Mouse (Mus musculus) hindbrain, embryonic 12.5 days (tissue): ENCODE measurements around the gene Ppp2r5c. TPM values are rescaled to one million over a fixed set of nuclear protein-coding genes. Genes with fewer than 3 reads are reported as not detected.
A peak's percentile ranks its signal among the peaks of the same experiment; 100 is the strongest.

Experiments
- ATAC-seq: fragments of 200-750 bp; cut with Nextera tagmentation; 2 replicates; pipeline ENCODE4 v1.8.0; 2017; ENCODE audit warnings: moderate TSS enrichment; ENCODE audit not compliant: low FRiP score
- H3K27ac ChIP-seq: fragments of 300-500 bp; sonication (generic); 2 replicates; pipeline ENCODE4 v1.5.1; 2016; ENCODE audit warnings: mild to moderate bottlenecking
- H3K27me3 ChIP-seq: fragments of 300-500 bp; sonication (generic); 2 replicates; pipeline ENCODE4 v1.6.1; 2016; ENCODE audit warnings: mild to moderate bottlenecking
- H3K36me3 ChIP-seq: fragments of 300-500 bp; sonication (generic); 2 replicates; pipeline ENCODE4 v1.6.1; 2016; ENCODE audit warnings: mild to moderate bottlenecking
- H3K4me1 ChIP-seq: fragments of 300-500 bp; sonication (generic); 2 replicates; pipeline ENCODE4 v1.6.1; 2016
- H3K4me2 ChIP-seq: fragments of 300-500 bp; sonication (generic); replicated peaks from 2 replicates; pipeline ENCODE4 v1.6.1; 2016; ENCODE audit warnings: mild to moderate bottlenecking
- H3K4me3 ChIP-seq: fragments of 300-500 bp; sonication (generic); 2 replicates; pipeline ENCODE4 v1.5.1; 2016; ENCODE audit warnings: mild to moderate bottlenecking
- H3K9ac ChIP-seq: fragments of 300-500 bp; sonication (generic); 2 replicates; pipeline ENCODE4 v1.6.1; 2016; ENCODE audit warnings: mild to moderate bottlenecking, moderate library complexity
- H3K9me3 ChIP-seq: fragments of 300-500 bp; sonication (generic); replicated peaks from 2 replicates; pipeline ENCODE4 v1.6.1; 2016; ENCODE audit warnings: mild to moderate bottlenecking
- WGBS: fragments of 180-500 bp; shearing (Covaris S2); methylation state at CpG from one replicate; pipeline ENCODE4 v1.1.7; 2016; 5-methylcytosine and 5-hydroxymethylcytosine counted together
- polyA plus RNA-seq: library from polyadenylated mRNA; unstranded; fragments of >200 nt; fragmentation: Nextera tagmentation; extraction: Ambion mirVana; gene quantifications from 2 replicates; pipeline ENCODE4 v1.2.1, GENCODE M21; 2016

Ppp2r5c gene
- polyA plus RNA-seq, 1 experiment from 2014 or later = 153 TPM

- no peak overlapping the region for H3K9ac ChIP-seq
- H3K4me1 ChIP-seq = peaks cover 15% of the 10 kb centered on the region
- no peaks in the 10 kb centered on the region for H3K9me3 ChIP-seq
- no peak overlapping the region for H3K4me3 ChIP-seq
- H3K27me3 ChIP-seq = no peaks in the 10 kb centered on the region
- no peak overlapping the region for H3K4me2 ChIP-seq
- peaks cover 9% of the 10 kb centered on the region; the same call in 1 of the 2 replicates for H3K36me3 ChIP-seq
- 91% methylated on average over 8 of the region's 8 CpGs for WGBS
- no peak for ATAC-seq
- no peak overlapping the region for H3K27ac ChIP-seq
Measured at GRCm38 (mm10) chr12:110495260-110495659, 48.3 kb downstream of the Ppp2r5c start.

DNA sequence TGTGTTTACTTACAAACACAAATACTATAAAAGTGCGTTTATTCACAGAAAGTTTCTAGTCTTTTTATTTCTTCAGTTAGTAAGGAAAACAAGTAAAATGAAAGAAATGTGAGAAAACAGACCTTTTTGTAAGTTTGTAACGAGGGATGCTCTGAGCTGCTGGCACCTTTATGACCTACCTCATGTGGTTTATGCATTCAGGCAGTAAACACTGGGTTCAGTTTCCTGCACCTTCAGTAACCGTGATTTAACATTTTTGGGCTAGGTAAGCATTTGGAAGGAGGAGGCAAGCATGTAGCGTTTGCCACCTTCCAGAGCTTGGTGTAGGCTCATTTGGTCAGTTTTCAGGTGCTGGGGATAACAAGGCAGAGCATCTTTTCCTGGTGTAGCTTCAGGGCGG is 49.1 kb downstream of the Ppp2r5c start:
- ATAC-seq = no peak
- WGBS = 91% methylated on average over 5 of the region's 5 CpGs
- Histone ChIP-seq H3K9me3 (no peaks in the 10 kb centered on the region), H3K4me3 (no peak overlapping the region), H3K4me2 (no peak overlapping the region), H3K36me3 (peaks cover 4% of the 10 kb centered on the region; the same call in 1 of the 2 replicates), H3K27ac (no peak overlapping the region), H3K27me3 (no peaks in the 10 kb centered on the region), H3K9ac (no peak overlapping the region), H3K4me1 (peaks cover 15% of the 10 kb centered on the region)

DNA sequence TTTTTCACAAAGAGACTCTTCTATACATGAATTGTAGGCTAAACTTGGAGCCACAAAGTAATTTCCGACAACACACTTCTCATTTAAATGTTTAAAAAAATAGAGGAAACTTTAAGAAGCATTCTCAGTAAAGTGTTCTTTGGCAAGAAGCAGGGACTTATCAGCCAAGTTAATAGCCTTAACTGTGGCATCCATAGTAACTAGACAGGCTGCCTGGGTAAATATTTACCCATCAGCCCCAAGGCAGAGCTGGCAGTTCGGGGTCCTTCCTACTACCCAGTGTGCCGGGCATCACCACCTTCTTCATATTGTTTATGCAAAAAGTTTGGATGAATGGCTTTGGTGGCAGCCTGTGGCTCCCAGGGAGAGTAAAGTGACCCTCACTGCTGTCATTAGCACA is 50.1 kb downstream of the Ppp2r5c start:
- H3K27me3 ChIP-seq = no peaks in the 10 kb centered on the region
- no peaks in the 10 kb centered on the region for H3K9me3 ChIP-seq
- no peak overlapping the region for H3K27ac ChIP-seq
- 0 out of 2 replicates have a peak, but pooled peaks cover 4% of the 10 kb centered on the region for H3K36me3 ChIP-seq
- no peak for ATAC-seq
- no peak overlapping the region for H3K4me3 ChIP-seq
- H3K9ac ChIP-seq = no peak overlapping the region
- H3K4me1 ChIP-seq = peaks cover 17% of the 10 kb centered on the region
- H3K4me2 ChIP-seq = no peak overlapping the region
- WGBS = 75% methylated on average over 3 of the region's 3 CpGs

DNA sequence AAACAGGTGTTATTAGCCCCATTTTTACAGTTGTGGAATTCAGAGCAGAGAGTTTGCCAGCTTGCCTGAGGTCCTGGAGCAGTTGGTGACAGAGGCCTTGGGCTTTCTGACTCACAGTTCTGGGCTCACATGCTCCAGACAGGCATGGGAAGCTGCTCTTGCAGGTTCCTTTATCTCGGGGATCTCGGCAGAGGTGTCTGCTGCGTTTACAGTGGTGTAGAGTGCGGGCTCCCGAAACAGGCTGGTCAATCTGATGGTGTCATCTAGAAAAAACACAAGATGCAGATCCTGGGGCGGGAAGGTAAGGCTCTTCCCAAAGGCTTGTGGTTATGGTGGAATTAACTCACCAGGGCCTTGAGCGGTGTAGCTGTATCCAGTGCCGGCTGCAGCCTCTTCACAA is 50.6 kb downstream of the Ppp2r5c start:
- H3K36me3 ChIP-seq = 0 out of 2 replicates have a peak, but pooled peaks cover 4% of the 10 kb centered on the region
- H3K27me3 ChIP-seq = no peaks in the 10 kb centered on the region
- H3K4me3 ChIP-seq = no peak overlapping the region
- no peak overlapping the region for H3K27ac ChIP-seq
- H3K9me3 ChIP-seq = no peaks in the 10 kb centered on the region
- H3K4me2 ChIP-seq = no peak overlapping the region
- H3K9ac ChIP-seq = no peak overlapping the region
- ATAC-seq = no peak
- WGBS = 91% methylated on average over 8 of the region's 8 CpGs
- H3K4me1 ChIP-seq = peaks cover 17% of the 10 kb centered on the region

GRCm38 (mm10) chr12:110498283-110499224 is 51.6 kb downstream of the Ppp2r5c start:
- 79% methylated on average over 22 of the region's 22 CpGs for WGBS
- H3K36me3 ChIP-seq = 0 out of 2 replicates have a peak, but pooled peaks cover 4% of the 10 kb centered on the region
- ATAC-seq = no peak
- H3K27me3 ChIP-seq = no peaks in the 10 kb centered on the region
- no peaks in the 10 kb centered on the region for H3K9me3 ChIP-seq
- H3K4me1 ChIP-seq = peaks cover 22% of the 10 kb centered on the region
- H3K4me3 ChIP-seq = no peak overlapping the region
- H3K4me2 ChIP-seq = no peak overlapping the region
- H3K27ac ChIP-seq = no peak overlapping the region
- H3K9ac ChIP-seq = no peak overlapping the region

GRCm38 (mm10) chr12:110499225-110499992 is 52.5 kb downstream of the Ppp2r5c start:
- Histone ChIP-seq H3K4me1 (peaks cover 30% of the 10 kb centered on the region), H3K9me3 (no peaks in the 10 kb centered on the region), H3K4me3 (no peak overlapping the region), H3K4me2 (no peak overlapping the region), H3K36me3 (no peaks in the 10 kb centered on the region), H3K27me3 (no peaks in the 10 kb centered on the region), H3K9ac (no peak overlapping the region), H3K27ac (no peak overlapping the region)
- no peak for ATAC-seq
- WGBS = 69% methylated on average over 14 of the region's 14 CpGs

GRCm38 (mm10) chr12:110500095-110500494 is 53.2 kb downstream of the Ppp2r5c start:
- Histone ChIP-seq H3K27ac (no peak overlapping the region), H3K4me3 (no peak overlapping the region), H3K4me1 (peaks cover 35% of the 10 kb centered on the region), H3K9ac (no peak overlapping the region), H3K4me2 (no peak overlapping the region), H3K9me3 (no peaks in the 10 kb centered on the region), H3K36me3 (no peaks in the 10 kb centered on the region), H3K27me3 (no peaks in the 10 kb centered on the region)
- 95% methylated on average over 8 of the region's 8 CpGs for WGBS
- ATAC-seq = no peak

- no peak for ATAC-seq
- no peak overlapping the region for H3K4me2 ChIP-seq
- H3K36me3 ChIP-seq = no peaks in the 10 kb centered on the region
- H3K27me3 ChIP-seq = no peaks in the 10 kb centered on the region
- H3K9me3 ChIP-seq = no peaks in the 10 kb centered on the region
- no peak overlapping the region for H3K9ac ChIP-seq
- 80% methylated on average over 8 of the region's 8 CpGs for WGBS
- peaks cover 44% of the 10 kb centered on the region for H3K4me1 ChIP-seq
- 0 out of 2 replicates have a peak overlapping the region, but pooled peaks have one; percentile 1 for H3K27ac ChIP-seq
- no peak overlapping the region for H3K4me3 ChIP-seq
Measured at GRCm38 (mm10) chr12:110503406-110504144, 56.7 kb downstream of the Ppp2r5c start.

DNA sequence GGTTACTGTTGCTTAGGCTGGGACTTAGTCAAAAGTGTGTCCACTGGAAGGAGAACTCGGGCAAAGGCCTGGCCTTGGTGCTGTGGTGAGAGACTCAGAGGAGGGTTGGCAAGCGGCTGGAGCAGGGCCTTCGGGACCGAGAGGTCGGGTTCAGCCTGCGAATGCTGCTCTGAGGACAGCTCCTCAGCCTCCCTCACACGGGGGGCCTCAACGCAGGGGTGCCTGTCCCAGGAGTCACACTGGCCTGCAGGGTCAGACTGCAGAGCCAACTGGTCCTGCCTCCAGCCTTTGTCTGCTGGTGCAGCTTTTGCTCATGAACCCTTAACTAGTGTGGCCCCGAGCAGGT is 57.2 kb downstream of the Ppp2r5c start:
- 0 out of 2 replicates have a peak overlapping the region, but pooled peaks have one; percentile 1 for H3K27ac ChIP-seq
- no peaks in the 10 kb centered on the region for H3K36me3 ChIP-seq
- H3K4me3 ChIP-seq = no peak overlapping the region
- no peaks in the 10 kb centered on the region for H3K9me3 ChIP-seq
- no peak overlapping the region for H3K4me2 ChIP-seq
- H3K9ac ChIP-seq = no peak overlapping the region
- ATAC-seq = no peak
- peaks cover 39% of the 10 kb centered on the region for H3K4me1 ChIP-seq
- 77% methylated on average over 9 of the region's 9 CpGs for WGBS
- H3K27me3 ChIP-seq = no peaks in the 10 kb centered on the region

DNA sequence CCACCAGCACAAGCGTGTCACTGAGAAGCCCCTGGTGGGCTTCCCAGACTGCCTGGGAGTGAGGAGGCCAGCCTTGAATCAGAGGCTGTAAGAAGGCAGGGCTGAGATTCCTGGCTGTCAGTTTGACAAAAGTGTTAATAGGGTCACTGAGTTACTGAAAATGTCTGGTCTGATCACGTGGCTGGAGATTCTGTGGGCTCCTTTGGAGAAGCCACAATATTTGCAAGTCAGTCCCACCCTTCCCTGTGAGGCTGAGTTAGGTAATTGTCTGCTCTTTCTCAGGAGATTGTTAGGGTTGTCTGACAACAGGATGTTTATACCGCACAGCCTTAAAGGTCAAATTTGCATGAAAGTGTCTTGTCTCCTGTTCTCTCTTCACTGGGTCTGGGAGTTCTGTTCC is 57.9 kb downstream of the Ppp2r5c start:
- Histone ChIP-seq H3K4me3 (no peak overlapping the region), H3K4me1 (peaks cover 42% of the 10 kb centered on the region), H3K27ac (no peak overlapping the region; the same call in 1 of the 2 replicates), H3K36me3 (no peaks in the 10 kb centered on the region), H3K27me3 (no peaks in the 10 kb centered on the region), H3K9ac (no peak overlapping the region), H3K9me3 (no peaks in the 10 kb centered on the region), H3K4me2 (no peak overlapping the region)
- no peak for ATAC-seq
- WGBS = 47% methylated on average over 3 of the region's 3 CpGs

DNA sequence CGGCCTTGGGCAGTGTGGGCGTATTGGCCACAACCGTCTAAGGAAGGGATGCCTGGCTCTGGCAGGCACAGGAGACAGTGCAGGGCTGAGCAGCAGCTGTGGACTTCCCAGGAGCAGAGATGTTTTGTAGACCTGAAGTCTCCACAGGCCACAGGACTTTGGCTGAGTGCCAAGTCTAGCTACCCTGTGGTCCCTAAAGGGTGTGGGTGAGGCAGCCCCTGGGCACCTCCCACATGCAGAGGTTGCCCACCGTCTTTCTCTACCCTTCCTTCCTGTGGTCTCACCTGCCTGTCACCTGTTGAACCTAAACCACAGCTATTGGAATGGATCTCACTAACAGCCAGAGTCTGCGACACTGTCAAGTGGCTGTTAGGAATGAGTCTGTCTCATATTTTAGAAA is 59.1 kb downstream of the Ppp2r5c start:
- H3K9me3 ChIP-seq = no peaks in the 10 kb centered on the region
- WGBS = 87% methylated on average over 5 of the region's 5 CpGs
- no peak overlapping the region for H3K4me2 ChIP-seq
- no peaks in the 10 kb centered on the region for H3K36me3 ChIP-seq
- H3K4me1 ChIP-seq = peaks cover 46% of the 10 kb centered on the region
- no peak overlapping the region for H3K9ac ChIP-seq
- no peaks in the 10 kb centered on the region for H3K27me3 ChIP-seq
- H3K27ac ChIP-seq = no peak overlapping the region
- no peak overlapping the region for H3K4me3 ChIP-seq
- no peak for ATAC-seq
